Mouse (Mus musculus) liver, embryonic 11.5 days (tissue): Measurements from ENCODE around the gene Wsb2. TPM values are rescaled to one million over a fixed set of nuclear protein-coding genes. Genes with fewer than 3 reads are reported as not detected.
"Not testable (repeated sequence)": the region's sequence is repeated elsewhere in the genome, so short reads cannot be mapped to it uniquely, and the experiment has no call there.

Source experiments
- ATAC-seq: fragments of 200-750 bp; cut with Nextera tagmentation; replicated peaks from 2 replicates; pipeline ENCODE4 v1.8.0; 2017; ENCODE audit warnings: moderate number of reproducible peaks, mild to moderate bottlenecking, moderate TSS enrichment, moderate library complexity; ENCODE audit not compliant: low FRiP score
- DNase-seq: peaks from one replicate; pipeline ENCODE4 v3.0.0-alpha.2; 2017; ENCODE audit warnings: low spot score
- H3K27ac ChIP-seq: fragments of 300-500 bp; sonication (generic); 2 replicates; pipeline ENCODE4 v1.5.1; 2014; ENCODE audit warnings: mild to moderate bottlenecking, low read depth, low read length, control low read depth
- H3K27me3 ChIP-seq: fragments of 300-500 bp; sonication (generic); replicated peaks from 2 replicates; pipeline ENCODE4 v1.6.1; 2014; ENCODE audit warnings: low read length, mixed read lengths; ENCODE audit not compliant: control insufficient read depth, insufficient read depth
- H3K36me3 ChIP-seq: fragments of 300-500 bp; sonication (generic); 2 replicates; pipeline ENCODE4 v1.6.1; 2014; ENCODE audit warnings: mild to moderate bottlenecking, low read length, moderate library complexity, mixed read lengths; ENCODE audit not compliant: control insufficient read depth, insufficient read depth
- H3K4me1 ChIP-seq: fragments of 300-500 bp; sonication (generic); replicated peaks from 2 replicates; pipeline ENCODE4 v1.6.1; 2014; ENCODE audit warnings: low read length, mixed read lengths; ENCODE audit not compliant: control insufficient read depth, insufficient read depth
- H3K4me2 ChIP-seq: fragments of 300-500 bp; sonication (generic); 2 replicates; pipeline ENCODE4 v1.6.1; 2014; ENCODE audit warnings: mild to moderate bottlenecking, control low read depth, moderate library complexity
- H3K4me3 ChIP-seq: fragments of 300-500 bp; sonication (generic); 2 replicates; pipeline ENCODE4 v1.5.1; 2014; ENCODE audit warnings: low read depth, low read length, control low read depth
- H3K9ac ChIP-seq: fragments of 300-500 bp; sonication (generic); 2 replicates; pipeline ENCODE4 v1.6.1; 2014; ENCODE audit warnings: low read depth, low read length, control low read depth
- H3K9me3 ChIP-seq: fragments of 300-500 bp; sonication (generic); 2 replicates; pipeline ENCODE4 v1.6.1; 2016; ENCODE audit warnings: low read length, inconsistent platforms, mixed read lengths; ENCODE audit not compliant: control insufficient read depth
- WGBS: fragments of 180-500 bp; shearing (Covaris S2); extraction: QIAGEN DNeasy Blood & Tissue Kit; methylation state at CpG from one replicate; pipeline ENCODE4 v1.1.7; 2014; 5-methylcytosine and 5-hydroxymethylcytosine counted together
- polyA plus RNA-seq: library from polyadenylated mRNA; unstranded; fragments of >200 nt; fragmentation: Nextera tagmentation; extraction: Ambion mirVana; gene quantifications from 2 replicates; pipeline ENCODE4 v1.2.1, GENCODE M21; 2014

Gene Wsb2
- polyA plus RNA-seq, 1 experiment from 2014 or later = 36.3 TPM

DNA sequence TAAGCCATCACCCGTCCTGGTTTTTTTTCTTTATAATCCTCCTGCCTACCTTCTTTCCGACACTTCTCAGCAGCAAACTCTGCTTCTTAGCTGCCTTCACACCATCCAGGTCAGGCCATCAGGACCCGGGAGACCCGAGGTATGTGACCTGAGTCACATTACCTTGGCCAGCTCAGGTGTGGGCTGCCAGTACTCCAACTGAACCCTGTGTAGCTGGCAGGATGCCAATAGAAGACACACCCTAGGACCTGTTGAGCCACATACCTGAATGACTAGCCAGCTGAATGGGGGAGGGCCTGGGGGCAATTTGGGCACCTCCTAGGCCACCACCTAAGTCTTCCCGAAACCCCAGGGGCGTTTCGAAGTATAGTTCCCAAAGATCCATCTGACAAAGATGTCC is 26.6 kb upstream of the Wsb2 start:
- Histone ChIP-seq H3K36me3 (no peaks in the 10 kb centered on the region), H3K9me3 (no peaks in the 10 kb centered on the region), H3K27ac (no peak overlapping the region), H3K27me3 (no peaks in the 10 kb centered on the region), H3K4me2 (no peak overlapping the region), H3K9ac (no peak overlapping the region), H3K4me3 (no peak overlapping the region), H3K4me1 (no peaks in the 10 kb centered on the region)
- 82% methylated on average over 7 of the region's 7 CpGs for WGBS
- ATAC-seq (no peak), DNase-seq (no peak)

DNA sequence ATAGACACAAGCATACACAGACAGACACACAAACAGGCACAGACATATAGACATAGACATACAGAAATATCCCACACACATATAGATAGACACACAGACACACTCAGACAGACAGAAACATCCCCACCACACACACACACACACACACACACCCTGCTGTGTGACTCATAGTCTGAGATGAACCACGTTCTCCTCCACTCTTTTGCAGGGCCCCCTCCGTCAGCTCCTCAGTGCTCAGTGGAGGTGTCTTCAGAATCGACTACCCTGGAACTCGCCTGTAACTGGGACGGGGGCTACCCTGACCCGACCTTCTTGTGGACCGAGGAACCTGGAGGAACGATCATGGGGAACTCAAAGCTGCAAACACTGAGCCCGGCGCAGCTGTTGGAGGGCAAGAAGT is 19.1 kb upstream of the Wsb2 start:
- 72% methylated on average over 10 of the region's 10 CpGs for WGBS
- ATAC-seq (no peak), DNase-seq (no peak)
- no peak overlapping the region for H3K27ac ChIP-seq
- H3K27me3 ChIP-seq = no peaks in the 10 kb centered on the region
- no peak overlapping the region for H3K9ac ChIP-seq
- H3K36me3 ChIP-seq = no peaks in the 10 kb centered on the region
- H3K9me3 ChIP-seq = no peaks in the 10 kb centered on the region
- H3K4me2 ChIP-seq = no peak overlapping the region
- H3K4me3 ChIP-seq = no peak overlapping the region
- H3K4me1 ChIP-seq = no peaks in the 10 kb centered on the region

DNA sequence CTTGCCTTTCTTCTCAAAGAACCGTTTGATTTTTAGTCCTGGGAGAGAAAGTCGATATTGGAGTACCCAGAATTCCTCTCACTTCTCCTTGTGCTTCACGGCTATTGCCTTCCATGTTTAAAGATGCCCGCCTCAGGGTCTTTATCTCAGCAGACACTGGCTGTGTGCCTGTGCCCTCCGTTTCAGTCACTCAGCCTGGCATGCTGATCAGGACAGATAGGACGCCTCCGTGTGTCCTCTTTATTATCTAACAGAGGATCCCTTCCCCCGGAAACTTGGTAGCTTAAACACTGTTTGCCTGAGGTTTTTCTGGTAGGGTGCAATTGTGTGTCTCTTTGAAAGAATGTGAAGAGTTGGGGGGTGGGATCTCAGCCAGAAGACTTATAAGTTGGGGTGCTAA is 18.6 kb upstream of the Wsb2 start:
- no peak overlapping the region for H3K9ac ChIP-seq
- no peaks in the 10 kb centered on the region for H3K36me3 ChIP-seq
- H3K4me3 ChIP-seq = no peak overlapping the region
- 62% methylated on average over 8 of the region's 8 CpGs for WGBS
- no peaks in the 10 kb centered on the region for H3K4me1 ChIP-seq
- DNase-seq = no peak
- no peaks in the 10 kb centered on the region for H3K9me3 ChIP-seq
- no peak for ATAC-seq
- H3K4me2 ChIP-seq = no peak overlapping the region
- H3K27ac ChIP-seq = no peak overlapping the region
- H3K27me3 ChIP-seq = no peaks in the 10 kb centered on the region

DNA sequence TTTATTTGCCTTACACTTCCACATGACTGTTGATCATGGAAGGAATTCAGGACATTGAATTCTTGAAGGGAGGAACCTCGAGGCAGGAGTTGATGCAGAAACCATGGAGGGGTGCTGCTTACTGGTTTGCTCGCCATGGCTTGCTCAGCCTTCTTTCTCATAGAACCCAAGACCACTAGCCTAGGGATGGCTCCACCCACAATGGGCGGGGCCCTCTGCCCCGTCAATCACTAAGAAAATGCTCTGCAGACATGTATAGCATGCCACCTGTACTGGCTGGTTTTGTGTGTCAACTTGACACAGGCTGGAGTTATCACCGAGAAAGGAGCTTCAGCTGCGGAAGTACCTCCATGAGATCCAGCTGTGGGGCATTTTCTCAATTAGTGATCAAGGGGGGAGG is 17.0 kb upstream of the Wsb2 start:
- no peaks in the 10 kb centered on the region for H3K27me3 ChIP-seq
- H3K4me3 ChIP-seq = no peak overlapping the region
- DNase-seq (no peak), ATAC-seq (no peak)
- H3K4me1 ChIP-seq = no peaks in the 10 kb centered on the region
- no peak overlapping the region for H3K27ac ChIP-seq
- H3K9me3 ChIP-seq = no peaks in the 10 kb centered on the region
- WGBS = 78% methylated on average over 6 of the region's 6 CpGs
- H3K36me3 ChIP-seq = no peaks in the 10 kb centered on the region
- H3K9ac ChIP-seq = no peak overlapping the region
- H3K4me2 ChIP-seq = no peak overlapping the region

DNA sequence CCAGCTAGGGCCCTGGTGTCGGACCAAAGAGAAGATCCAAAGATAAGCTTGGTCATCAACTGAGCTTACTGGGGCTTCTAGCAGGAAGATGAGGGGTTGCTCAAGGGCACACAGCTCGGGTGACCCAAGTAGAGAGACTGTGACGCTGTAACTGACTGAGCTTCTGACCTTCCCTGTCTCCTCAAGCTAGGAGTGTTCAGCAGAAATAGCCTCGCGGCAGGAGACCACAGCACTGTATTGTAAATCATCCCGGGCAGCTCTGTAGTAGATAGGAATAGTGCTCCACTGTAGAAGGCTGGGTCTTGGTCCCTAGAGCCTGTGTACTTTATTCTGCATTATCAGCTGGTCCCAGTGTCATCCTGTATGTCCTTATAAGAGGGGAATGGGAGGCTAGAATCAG is 15.2 kb upstream of the Wsb2 start:
- Histone ChIP-seq H3K4me2 (no peak overlapping the region), H3K4me1 (no peaks in the 10 kb centered on the region), H3K27me3 (no peaks in the 10 kb centered on the region), H3K9me3 (no peaks in the 10 kb centered on the region), H3K4me3 (no peak overlapping the region), H3K9ac (no peak overlapping the region), H3K36me3 (no peaks in the 10 kb centered on the region), H3K27ac (no peak overlapping the region)
- WGBS = 65% methylated on average over 6 of the region's 6 CpGs
- DNase-seq = no peak
- ATAC-seq = no peak

DNA sequence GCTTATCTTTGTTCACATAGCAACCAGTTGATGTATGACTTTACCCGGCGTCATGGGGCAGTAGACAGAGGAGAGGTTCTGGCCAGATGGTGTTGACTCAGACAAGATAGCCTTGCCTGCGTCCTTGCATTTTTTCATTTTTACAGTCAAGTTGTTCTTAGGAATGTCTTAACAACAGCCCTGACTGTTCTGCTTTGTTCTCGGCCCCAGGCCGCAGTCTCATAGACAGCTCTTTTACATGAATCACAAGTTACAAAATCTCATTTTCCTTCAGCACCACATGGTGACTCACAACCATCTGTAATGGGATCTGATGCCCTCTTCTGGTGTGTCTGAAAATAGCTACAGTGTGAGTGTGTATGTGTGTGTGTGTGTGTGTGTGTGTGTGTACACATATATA is 12.6 kb upstream of the Wsb2 start:
- not testable (repeated sequence) for H3K9ac ChIP-seq, H3K36me3 ChIP-seq, H3K4me3 ChIP-seq, DNase-seq, H3K4me1 ChIP-seq, H3K4me2 ChIP-seq, H3K27me3 ChIP-seq, ATAC-seq, H3K27ac ChIP-seq, H3K9me3 ChIP-seq
- WGBS = 79% methylated on average over 5 of the region's 5 CpGs

DNA sequence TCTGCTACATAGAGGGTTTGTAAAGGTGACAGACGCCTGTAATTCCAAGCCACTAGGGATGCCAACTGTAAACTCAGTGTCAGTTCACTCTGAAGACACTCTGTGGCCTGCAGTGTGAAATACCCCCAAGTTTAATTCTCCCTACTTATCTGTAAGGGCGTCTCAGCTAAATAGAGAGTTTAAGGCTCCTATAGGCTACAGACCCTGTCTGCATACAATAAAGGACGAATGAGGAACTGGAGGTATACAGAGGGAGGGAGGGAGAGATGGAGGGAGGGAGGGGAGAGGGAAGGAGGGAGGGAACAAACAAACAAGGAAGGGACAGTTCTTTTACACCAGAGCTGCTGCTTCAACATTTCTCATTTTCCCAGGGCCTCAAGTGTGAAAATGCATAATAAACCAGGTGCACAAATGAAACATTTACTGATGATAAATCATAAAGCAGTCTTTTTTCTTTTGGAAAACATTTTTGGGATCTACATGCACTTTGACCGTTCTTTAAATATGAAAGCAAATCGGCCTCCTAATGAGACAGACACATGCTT is 11.6 kb upstream of the Wsb2 start:
- ATAC-seq (no peak), DNase-seq (no peak)
- Histone ChIP-seq H3K27me3 (no peaks in the 10 kb centered on the region), H3K9me3 (no peaks in the 10 kb centered on the region), H3K9ac (no peak overlapping the region), H3K4me1 (no peaks in the 10 kb centered on the region), H3K4me3 (no peak overlapping the region), H3K4me2 (no peak overlapping the region), H3K36me3 (no peaks in the 10 kb centered on the region), H3K27ac (no peak overlapping the region)
- WGBS = 72% methylated on average over 5 of the region's 5 CpGs

DNA sequence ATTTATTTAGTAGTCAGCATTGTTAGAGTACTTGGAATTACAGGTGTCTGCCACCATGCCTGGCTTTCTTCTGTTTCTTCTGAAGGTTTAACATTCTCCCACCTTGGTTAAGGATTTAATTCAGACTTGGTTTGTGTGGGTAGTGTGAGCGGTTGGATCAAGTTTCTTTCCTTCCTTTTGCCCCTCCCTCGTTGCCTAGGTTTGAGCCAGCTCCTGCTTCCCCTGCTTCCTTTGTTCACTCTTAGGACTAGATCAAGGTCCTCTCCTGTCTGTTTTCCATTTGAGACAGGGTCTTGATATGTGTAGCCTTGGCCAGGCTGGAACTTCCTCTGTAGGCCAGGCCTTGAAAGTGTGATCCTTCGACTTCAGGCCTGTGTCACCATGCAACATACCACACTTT is 10.8 kb upstream of the Wsb2 start:
- Histone ChIP-seq H3K4me1 (no peaks in the 10 kb centered on the region), H3K9ac (no peak overlapping the region), H3K36me3 (no peaks in the 10 kb centered on the region), H3K9me3 (no peaks in the 10 kb centered on the region), H3K27ac (no peak overlapping the region), H3K4me3 (no peak overlapping the region), H3K4me2 (no peak overlapping the region), H3K27me3 (no peaks in the 10 kb centered on the region)
- WGBS = 60% methylated on average over 3 of the region's 3 CpGs
- DNase-seq (no peak), ATAC-seq (no peak; the same call in 1 of the 2 replicates)

DNA sequence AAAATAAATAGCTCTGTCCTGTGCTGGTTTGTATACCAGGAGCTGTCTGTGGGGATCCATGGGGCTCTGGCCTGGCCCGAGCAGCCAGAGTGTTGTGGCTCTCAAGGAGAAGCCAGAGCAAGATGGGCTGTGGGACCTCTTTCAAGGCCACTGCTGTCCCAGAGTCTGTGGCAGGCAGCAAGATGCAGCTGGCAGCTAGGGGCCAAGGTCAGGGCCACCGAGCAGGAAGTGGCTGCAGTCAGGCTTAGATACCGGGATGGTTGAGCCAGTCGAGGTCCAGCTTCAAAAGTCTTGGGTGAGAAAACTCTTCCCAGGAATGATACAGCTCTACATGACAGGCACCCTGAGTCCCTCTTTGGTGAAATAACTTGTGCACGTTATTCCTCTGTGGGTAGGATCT is 10.1 kb upstream of the Wsb2 start:
- H3K27me3 ChIP-seq = no peaks in the 10 kb centered on the region
- H3K4me2 ChIP-seq = no peak overlapping the region
- H3K4me1 ChIP-seq = no peaks in the 10 kb centered on the region
- no peak overlapping the region for H3K4me3 ChIP-seq
- no peaks in the 10 kb centered on the region for H3K36me3 ChIP-seq
- DNase-seq (no peak), ATAC-seq (no peak)
- H3K9me3 ChIP-seq = no peaks in the 10 kb centered on the region
- WGBS = 61% methylated on average over 5 of the region's 5 CpGs
- no peak overlapping the region for H3K27ac ChIP-seq
- no peak overlapping the region for H3K9ac ChIP-seq
